Mouse (Mus musculus): ENCODE data around the gene 1700061G19Rik. TPM values are rescaled to one million over a fixed set of nuclear protein-coding genes. Genes with fewer than 3 reads are reported as not detected.

1700061G19Rik gene
- polyA plus RNA-seq, 1 experiment from 2014 or later = 0.26 TPM

GRCm38 (mm10) chr17:56919725-56920124 lies 44.4 kb downstream of the 1700061G19Rik start:
- 86% methylated on average over 3 of the region's 3 CpGs for WGBS (ENCODE audit: insufficient replicate concordance)
- Histone ChIP-seq H3K4me1 (ENCODE audit: control insufficient read depth, insufficient read depth, low read length) (no peaks in the 10 kb centered on the region; the same call in 1 of the 2 replicates), H3K27ac (ENCODE audit: low read depth, low read length) (no peak overlapping the region), H3K9me3 (replicated peaks; ENCODE audit: control insufficient read depth, low read length) (no peaks in the 10 kb centered on the region), H3K9ac (ENCODE audit: low read depth, low read length) (no peak overlapping the region), H3K27me3 (ENCODE audit: control insufficient read depth, insufficient read depth, low read length) (no peaks in the 10 kb centered on the region), H3K36me3 (ENCODE audit: control insufficient read depth, insufficient read depth, low read length) (peaks cover 22% of the 10 kb centered on the region), H3K4me2 (no peak overlapping the region), H3K4me3 (ENCODE audit: low read depth, low read length) (no peak overlapping the region)
- ATAC-seq (replicated peaks; ENCODE audit: insufficient number of reproducible peaks, low FRiP score, low TSS enrichment) = no peak

GRCm38 (mm10) chr17:56925998-56926397 lies 50.7 kb downstream of the 1700061G19Rik start:
- no peak for ATAC-seq (replicated peaks; ENCODE audit: insufficient number of reproducible peaks, low FRiP score, low TSS enrichment)
- H3K27ac ChIP-seq (ENCODE audit: low read depth, low read length) = no peak overlapping the region
- WGBS (ENCODE audit: insufficient replicate concordance) = 92% methylated on average over 2 of the region's 2 CpGs
- H3K9ac ChIP-seq (ENCODE audit: low read depth, low read length) = no peak overlapping the region
- H3K4me3 ChIP-seq (ENCODE audit: low read depth, low read length) = no peak overlapping the region
- H3K9me3 ChIP-seq (replicated peaks; ENCODE audit: control insufficient read depth, low read length) = no peaks in the 10 kb centered on the region
- no peak overlapping the region for H3K4me2 ChIP-seq
- peaks cover 17% of the 10 kb centered on the region for H3K36me3 ChIP-seq (ENCODE audit: control insufficient read depth, insufficient read depth, low read length)
- H3K27me3 ChIP-seq (ENCODE audit: control insufficient read depth, insufficient read depth, low read length) = no peaks in the 10 kb centered on the region
- peaks cover 10% of the 10 kb centered on the region for H3K4me1 ChIP-seq (ENCODE audit: control insufficient read depth, insufficient read depth, low read length)

- H3K9ac ChIP-seq (ENCODE audit: low read depth, low read length) = no peak overlapping the region
- H3K36me3 ChIP-seq (ENCODE audit: control insufficient read depth, insufficient read depth, low read length) = peaks cover 10% of the 10 kb centered on the region; the same call in 1 of the 2 replicates
- H3K4me1 ChIP-seq (ENCODE audit: control insufficient read depth, insufficient read depth, low read length) = peaks cover 21% of the 10 kb centered on the region
- H3K27ac ChIP-seq (ENCODE audit: low read depth, low read length) = peak overlapping the region; percentile 18; the same call in 1 of the 2 replicates
- no peak overlapping the region for H3K4me3 ChIP-seq (ENCODE audit: low read depth, low read length)
- no peaks in the 10 kb centered on the region for H3K27me3 ChIP-seq (ENCODE audit: control insufficient read depth, insufficient read depth, low read length)
- ATAC-seq (replicated peaks; ENCODE audit: insufficient number of reproducible peaks, low FRiP score, low TSS enrichment) = no peak
- H3K9me3 ChIP-seq (replicated peaks; ENCODE audit: control insufficient read depth, low read length) = no peaks in the 10 kb centered on the region
- no peak overlapping the region for H3K4me2 ChIP-seq
Observed at GRCm38 (mm10) chr17:56929101-56929500, 53.8 kb downstream of the 1700061G19Rik start.

GRCm38 (mm10) chr17:56929530-56929929 lies 54.3 kb downstream of the 1700061G19Rik start:
- Histone ChIP-seq H3K9ac (ENCODE audit: low read depth, low read length) (no peak overlapping the region), H3K4me1 (ENCODE audit: control insufficient read depth, insufficient read depth, low read length) (peaks cover 25% of the 10 kb centered on the region), H3K27ac (ENCODE audit: low read depth, low read length) (peak overlapping the region; percentile 18; the same call in 1 of the 2 replicates), H3K9me3 (replicated peaks; ENCODE audit: control insufficient read depth, low read length) (no peaks in the 10 kb centered on the region), H3K36me3 (ENCODE audit: control insufficient read depth, insufficient read depth, low read length) (peaks cover 8% of the 10 kb centered on the region; the same call in 1 of the 2 replicates), H3K27me3 (ENCODE audit: control insufficient read depth, insufficient read depth, low read length) (no peaks in the 10 kb centered on the region), H3K4me2 (no peak overlapping the region), H3K4me3 (ENCODE audit: low read depth, low read length) (no peak overlapping the region)
- ATAC-seq (replicated peaks; ENCODE audit: insufficient number of reproducible peaks, low FRiP score, low TSS enrichment) = no peak
- WGBS (ENCODE audit: insufficient replicate concordance) = 61% methylated on average over 1 of the region's 1 CpGs

- Histone ChIP-seq H3K27me3 (ENCODE audit: control insufficient read depth, insufficient read depth, low read length) (no peaks in the 10 kb centered on the region), H3K4me1 (ENCODE audit: control insufficient read depth, insufficient read depth, low read length) (peaks cover 27% of the 10 kb centered on the region), H3K4me3 (ENCODE audit: low read depth, low read length) (no peak overlapping the region), H3K27ac (ENCODE audit: low read depth, low read length) (no peak overlapping the region), H3K9me3 (replicated peaks; ENCODE audit: control insufficient read depth, low read length) (no peaks in the 10 kb centered on the region), H3K9ac (ENCODE audit: low read depth, low read length) (no peak overlapping the region), H3K4me2 (no peak overlapping the region), H3K36me3 (ENCODE audit: control insufficient read depth, insufficient read depth, low read length) (peaks cover 3% of the 10 kb centered on the region; the same call in 1 of the 2 replicates)
- 88% methylated on average over 8 of the region's 8 CpGs for WGBS (ENCODE audit: insufficient replicate concordance)
- no peak for ATAC-seq (replicated peaks; ENCODE audit: insufficient number of reproducible peaks, low FRiP score, low TSS enrichment)
Observed at GRCm38 (mm10) chr17:56930026-56930425, 54.7 kb downstream of the 1700061G19Rik start.

GRCm38 (mm10) chr17:56933395-56933794 lies 58.1 kb downstream of the 1700061G19Rik start:
- Histone ChIP-seq H3K9ac (ENCODE audit: low read depth, low read length) (no peak overlapping the region), H3K27me3 (ENCODE audit: control insufficient read depth, insufficient read depth, low read length) (no peaks in the 10 kb centered on the region), H3K4me1 (ENCODE audit: control insufficient read depth, insufficient read depth, low read length) (peaks cover 27% of the 10 kb centered on the region), H3K4me3 (ENCODE audit: low read depth, low read length) (no peak overlapping the region), H3K4me2 (no peak overlapping the region), H3K36me3 (ENCODE audit: control insufficient read depth, insufficient read depth, low read length) (no peaks in the 10 kb centered on the region), H3K9me3 (replicated peaks; ENCODE audit: control insufficient read depth, low read length) (no peaks in the 10 kb centered on the region), H3K27ac (ENCODE audit: low read depth, low read length) (no peak overlapping the region)
- WGBS (ENCODE audit: insufficient replicate concordance) = 98% methylated on average over 2 of the region's 2 CpGs
- no peak for ATAC-seq (replicated peaks; ENCODE audit: insufficient number of reproducible peaks, low FRiP score, low TSS enrichment)

GRCm38 (mm10) chr17:56934545-56935330 lies 59.5 kb downstream of the 1700061G19Rik start:
- Histone ChIP-seq H3K9me3 (replicated peaks; ENCODE audit: control insufficient read depth, low read length) (no peaks in the 10 kb centered on the region), H3K27me3 (ENCODE audit: control insufficient read depth, insufficient read depth, low read length) (no peaks in the 10 kb centered on the region), H3K36me3 (ENCODE audit: control insufficient read depth, insufficient read depth, low read length) (no peaks in the 10 kb centered on the region), H3K4me2 (peak overlapping the region; percentile 77), H3K4me1 (ENCODE audit: control insufficient read depth, insufficient read depth, low read length) (peaks cover 21% of the 10 kb centered on the region), H3K27ac (ENCODE audit: low read depth, low read length) (peak overlapping the region; percentile 79), H3K9ac (ENCODE audit: low read depth, low read length) (peak overlapping the region; percentile 92), H3K4me3 (ENCODE audit: low read depth, low read length) (peak overlapping the region; percentile 92)
- 2% methylated on average over 34 of the region's 45 CpGs for WGBS (ENCODE audit: insufficient replicate concordance)
- ATAC-seq (replicated peaks; ENCODE audit: insufficient number of reproducible peaks, low FRiP score, low TSS enrichment) = peak; percentile 68

GRCm38 (mm10) chr17:56935363-56936131 lies 60.3 kb downstream of the 1700061G19Rik start, which contains the start of gene Mllt1:
Gene Mllt1, minus strand, starts transcription at chr17:56935415.
- H3K27me3 ChIP-seq (ENCODE audit: control insufficient read depth, insufficient read depth, low read length) = no peaks in the 10 kb centered on the region
- WGBS (ENCODE audit: insufficient replicate concordance) = 3% methylated on average over 66 of the region's 76 CpGs

More at GRCm38 (mm10) chr17:56935363-56936131, 60.3 kb downstream of the 1700061G19Rik start, which contains the start of gene Mllt1:
- peak; percentile 96 for ATAC-seq (replicated peaks; ENCODE audit: insufficient number of reproducible peaks, low FRiP score, low TSS enrichment)
- Histone ChIP-seq H3K4me3 (ENCODE audit: low read depth, low read length) (peak within 1 kb of the TSS; percentile 92), H3K4me1 (ENCODE audit: control insufficient read depth, insufficient read depth, low read length) (peaks cover 18% of the 10 kb centered on the region), H3K9me3 (replicated peaks; ENCODE audit: control insufficient read depth, low read length) (no peaks in the 10 kb centered on the region), H3K36me3 (ENCODE audit: control insufficient read depth, insufficient read depth, low read length) (no peaks in the 10 kb centered on the region), H3K9ac (ENCODE audit: low read depth, low read length) (peak within 1 kb of the TSS; percentile 92), H3K27ac (ENCODE audit: low read depth, low read length) (peak within 1 kb of the TSS; percentile 79), H3K4me2 (peak within 1 kb of the TSS; percentile 77)
